Mouse (Mus musculus): ENCODE results near the gene Wwc2. TPM values are rescaled to one million over a fixed set of nuclear protein-coding genes. Genes with fewer than 3 reads are reported as not detected.

Gene Wwc2
- polyA plus RNA-seq, 1 experiment, result 6.4 TPM

GRCm38 (mm10) chr8:47824182-47824581, 166.5 kb downstream of the Wwc2 start, which contains the start of gene Cldn22:
Cldn22 (plus strand) TSS chr8:47824482.
- TF ChIP-seq GATA1 (IDR thresholded peaks at IDR 0.05; ENCODE audit: low read length), result no peak

DNA sequence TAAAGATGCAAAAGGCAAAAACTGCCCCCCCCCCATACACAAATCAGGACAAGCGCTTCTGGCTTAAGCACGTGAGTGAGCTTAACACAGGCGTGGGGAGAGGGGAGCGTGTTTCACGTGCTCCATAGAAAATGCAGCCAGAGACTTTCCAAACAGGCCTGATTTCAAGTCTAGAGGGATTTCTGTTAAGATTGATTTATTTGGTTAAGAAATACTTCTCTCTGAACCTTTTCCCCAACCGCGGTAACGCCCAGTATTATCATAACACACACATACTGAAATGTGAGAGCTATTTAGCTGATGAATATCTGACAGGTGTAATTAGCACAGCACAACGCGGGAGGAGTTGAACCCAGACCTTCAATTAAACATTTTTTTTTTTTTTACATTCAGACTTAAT, 166.9 kb downstream of the Wwc2 start:
- TF ChIP-seq GATA1 (IDR thresholded peaks at IDR 0.05; ENCODE audit: low read length), result no peak

DNA sequence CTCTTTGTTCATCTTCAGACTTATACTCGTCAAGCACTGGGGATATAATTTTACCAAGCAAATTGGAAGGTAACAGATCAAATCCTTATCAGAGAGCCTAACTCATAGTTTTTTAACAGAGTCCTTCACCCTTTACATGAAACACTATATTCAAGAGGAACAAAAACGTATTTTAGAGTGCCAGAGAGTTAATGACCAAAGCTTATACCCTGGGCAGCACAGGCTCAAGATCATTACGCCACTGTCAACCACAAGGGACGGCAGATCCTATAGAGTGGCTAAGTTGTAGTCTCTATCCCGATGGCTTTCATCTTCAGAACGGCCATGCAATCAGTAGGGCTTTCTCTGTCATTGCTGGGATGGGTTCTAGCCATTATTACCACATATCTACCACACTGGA, 168.9 kb downstream of the Wwc2 start, which contains the start of gene Cldn24:
TSS of gene Cldn24 (plus strand) at position 301 of the 400 bp plus-strand sequence.
- TF ChIP-seq GATA1 (IDR thresholded peaks at IDR 0.05; ENCODE audit: low read length), result no peak

GRCm38 (mm10) chr8:47820914-47821772, 169.6 kb downstream of the Wwc2 start:
- no peak for TF ChIP-seq GATA1 (IDR thresholded peaks at IDR 0.05; ENCODE audit: low read length)

DNA sequence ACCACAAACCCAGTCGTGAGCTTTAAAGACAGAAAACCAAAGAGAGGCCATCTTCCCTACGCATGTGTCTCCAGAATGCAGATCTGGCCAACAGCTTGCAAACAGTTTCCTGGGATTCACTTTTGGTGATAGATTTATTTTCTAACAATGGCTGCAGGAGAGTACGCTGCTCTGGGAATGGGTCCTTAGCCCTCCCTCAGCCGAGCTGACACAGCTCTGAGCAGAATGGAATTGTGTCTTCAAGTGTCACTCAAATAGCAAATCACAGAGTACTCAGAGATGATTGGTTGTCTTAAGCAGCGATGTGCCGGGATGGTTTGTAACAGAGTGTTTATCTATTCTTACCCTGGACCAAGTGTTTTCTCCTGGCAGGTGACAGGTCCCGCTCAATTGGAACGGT, 171.7 kb downstream of the Wwc2 start:
- TF ChIP-seq GATA1 (IDR thresholded peaks at IDR 0.05; ENCODE audit: low read length), result no peak

DNA sequence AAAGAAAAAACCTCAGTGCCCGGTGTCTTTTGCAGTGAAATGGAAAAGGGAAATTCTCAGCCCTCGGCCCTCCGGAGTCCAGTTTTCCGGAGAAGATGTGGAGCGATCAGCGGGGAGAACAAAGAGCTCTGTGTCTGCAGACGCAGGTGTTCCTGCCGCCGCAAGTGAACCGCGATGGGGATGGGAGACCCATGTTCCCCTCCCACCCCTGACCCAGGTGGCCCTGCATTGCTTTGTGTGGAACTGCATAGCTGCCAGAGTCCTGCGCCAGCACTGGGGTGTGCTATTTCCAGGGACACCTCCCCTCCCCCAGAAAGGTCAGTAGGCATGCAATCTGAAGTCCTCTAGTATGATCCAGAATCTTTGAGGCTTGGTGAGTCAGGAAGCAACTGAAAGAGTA, 179.5 kb downstream of the Wwc2 start:
- TF ChIP-seq GATA1 (IDR thresholded peaks at IDR 0.05; ENCODE audit: low read length), result no peak

DNA sequence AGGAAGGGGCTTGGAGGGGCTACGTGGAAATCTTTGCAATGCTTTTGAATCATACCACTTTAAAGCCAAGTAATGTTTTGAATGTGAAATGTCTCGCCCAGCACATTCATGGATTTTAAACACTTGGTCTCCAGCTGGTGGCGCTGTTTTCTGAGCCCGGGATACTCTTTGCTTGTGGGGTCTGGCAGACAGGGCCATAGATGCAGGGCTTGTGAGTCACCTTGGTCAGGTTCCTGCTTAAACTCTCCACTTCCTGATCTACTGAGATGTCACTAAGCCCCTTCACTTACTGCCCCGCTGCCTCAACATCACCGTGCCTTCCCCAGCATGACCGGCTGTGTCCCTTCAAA, 180.1 kb downstream of the Wwc2 start:
- no peak for TF ChIP-seq GATA1 (IDR thresholded peaks at IDR 0.05; ENCODE audit: low read length)

GRCm38 (mm10) chr8:47809970-47810665, 180.6 kb downstream of the Wwc2 start:
- no peak for TF ChIP-seq GATA1 (IDR thresholded peaks at IDR 0.05; ENCODE audit: low read length)

- no peak for TF ChIP-seq GATA1 (IDR thresholded peaks at IDR 0.05; ENCODE audit: low read length)
Observed at GRCm38 (mm10) chr8:47804262-47804661, 186.5 kb downstream of the Wwc2 start.

- TF ChIP-seq GATA1 (IDR thresholded peaks at IDR 0.05; ENCODE audit: low read length), result no peak
Observed at GRCm38 (mm10) chr8:47802349-47802748, 188.4 kb downstream of the Wwc2 start.

- no peak for TF ChIP-seq GATA1 (IDR thresholded peaks at IDR 0.05; ENCODE audit: low read length)
Observed at GRCm38 (mm10) chr8:47799438-47799837, 191.3 kb downstream of the Wwc2 start.

DNA sequence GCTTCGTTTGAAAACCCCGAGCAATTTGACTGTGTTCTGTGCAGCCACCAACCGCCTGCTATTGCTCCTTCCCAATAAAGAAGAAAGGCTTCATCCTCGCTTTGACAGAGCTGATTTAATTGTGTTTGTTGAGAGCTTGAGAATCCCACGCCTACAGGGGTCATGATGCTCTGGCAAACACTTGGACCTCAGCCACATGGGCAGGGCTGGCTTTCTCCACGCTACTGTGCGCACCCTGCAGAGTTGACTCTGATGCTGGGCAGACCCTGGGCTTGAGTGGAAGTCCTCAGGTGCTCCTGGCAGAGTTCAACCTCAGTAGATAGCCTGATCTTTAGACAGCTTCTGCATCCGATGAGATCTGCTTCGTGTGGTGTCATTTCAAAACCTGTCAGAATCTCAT, 198.7 kb downstream of the Wwc2 start:
- no peak for TF ChIP-seq GATA1 (IDR thresholded peaks at IDR 0.05; ENCODE audit: low read length)

GRCm38 (mm10) chr8:47787705-47788104, 203.0 kb downstream of the Wwc2 start:
- no peak for TF ChIP-seq GATA1 (IDR thresholded peaks at IDR 0.05; ENCODE audit: low read length)

DNA sequence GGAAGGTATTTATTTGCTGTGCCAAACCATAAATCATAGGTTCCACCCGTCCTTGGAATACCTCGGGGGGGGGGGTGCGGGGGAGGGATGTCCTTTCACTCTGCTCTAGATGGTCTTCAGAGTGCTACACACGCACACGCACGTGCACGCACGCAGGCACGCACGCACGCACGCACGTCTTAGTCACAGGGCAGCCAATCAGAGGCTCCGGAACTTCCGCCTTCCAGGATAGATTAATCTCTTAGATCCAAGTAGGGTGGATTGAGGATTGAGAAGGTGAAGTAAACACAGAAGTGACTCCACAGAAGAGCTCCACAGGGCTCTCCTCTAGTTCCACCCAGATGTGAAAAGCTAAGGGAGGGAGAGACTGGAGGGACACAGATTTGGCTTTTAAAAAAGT, 204.4 kb downstream of the Wwc2 start:
- TF ChIP-seq GATA1 (IDR thresholded peaks at IDR 0.05; ENCODE audit: low read length), result no peak

- no peak for TF ChIP-seq GATA1 (IDR thresholded peaks at IDR 0.05; ENCODE audit: low read length)
Observed at GRCm38 (mm10) chr8:47784436-47784835, 206.3 kb downstream of the Wwc2 start.

DNA sequence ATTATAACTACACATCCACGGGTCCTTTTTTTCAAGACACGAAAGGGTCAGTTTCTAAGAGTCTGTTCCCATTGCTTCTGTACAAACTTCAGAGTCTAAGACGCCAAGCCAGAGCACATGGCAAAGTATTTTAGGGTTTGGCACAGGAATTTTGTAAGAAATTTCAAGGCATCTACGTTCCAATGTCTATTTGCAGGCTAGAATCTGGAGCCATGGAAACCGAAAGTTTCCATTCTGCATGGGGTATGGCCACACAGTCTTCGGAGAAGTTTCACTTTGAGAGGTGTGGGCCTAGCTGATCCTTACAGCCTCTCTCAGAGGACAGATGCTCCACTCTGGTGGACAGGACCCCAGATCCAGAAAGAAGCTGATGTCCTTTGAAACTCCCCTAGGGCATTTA, 206.8 kb downstream of the Wwc2 start:
- TF ChIP-seq GATA1 (IDR thresholded peaks at IDR 0.05; ENCODE audit: low read length), result no peak

DNA sequence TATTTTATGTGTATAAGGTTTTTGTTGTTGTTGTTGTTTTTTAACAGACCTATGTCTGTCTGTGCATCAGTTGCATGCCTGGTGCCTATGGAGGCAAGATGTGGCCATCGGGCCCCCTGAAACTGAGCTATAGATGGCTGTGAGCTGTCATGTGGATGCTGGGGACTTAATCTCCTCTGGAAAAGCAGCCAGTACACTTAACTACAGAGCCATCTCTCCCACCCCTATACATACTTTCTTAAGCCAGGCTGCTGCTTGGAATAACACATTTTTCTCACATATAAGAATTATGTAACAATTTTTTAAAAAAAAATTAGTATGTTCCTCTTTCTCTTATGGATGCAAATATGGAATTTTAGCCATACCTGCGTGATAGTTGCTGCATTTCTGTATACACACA, 207.2 kb downstream of the Wwc2 start:
- no peak for TF ChIP-seq GATA1 (IDR thresholded peaks at IDR 0.05; ENCODE audit: low read length)
